Mouse (Mus musculus) liver, postnatal 0 days (tissue): Measurements from ENCODE around the gene Hist1h3g. TPM values are rescaled to one million over a fixed set of nuclear protein-coding genes. Genes with fewer than 3 reads are reported as not detected.

Experiments used
- ATAC-seq: fragments of 200-750 bp; cut with Nextera tagmentation; 2 replicates; pipeline ENCODE4 v1.8.0; 2017; ENCODE audit warnings: mild to moderate bottlenecking, moderate library complexity
- DNase-seq: peaks from one replicate; pipeline ENCODE4 v3.0.0-alpha.2; 2016
- H3K27ac ChIP-seq: fragments of 300-500 bp; sonication (generic); 2 replicates; pipeline ENCODE4 v1.5.1; 2014; ENCODE audit warnings: antibody characterized with exemption, moderate library complexity, mild to moderate bottlenecking, low read depth
- H3K27me3 ChIP-seq: fragments of 300-500 bp; sonication (generic); 2 replicates; pipeline ENCODE4 v1.6.1; 2014; ENCODE audit warnings: low read length, control low read depth, mixed read lengths; ENCODE audit not compliant: insufficient read depth
- H3K36me3 ChIP-seq: fragments of 300-500 bp; sonication (generic); replicated peaks from 2 replicates; pipeline ENCODE4 v1.6.1; 2014; ENCODE audit warnings: mild to moderate bottlenecking, control low read depth, low read length, moderate library complexity, mixed read lengths; ENCODE audit not compliant: insufficient read depth
- H3K4me1 ChIP-seq: fragments of 300-500 bp; sonication (generic); 2 replicates; pipeline ENCODE4 v1.6.1; 2014; ENCODE audit warnings: antibody characterized with exemption, mild to moderate bottlenecking, control low read depth; ENCODE audit not compliant: insufficient read depth
- H3K4me2 ChIP-seq: fragments of 300-500 bp; sonication (generic); 2 replicates; pipeline ENCODE4 v1.6.1; 2014; ENCODE audit warnings: low read depth, mild to moderate bottlenecking, low read length, moderate library complexity, mixed read lengths
- H3K4me3 ChIP-seq: fragments of 300-500 bp; sonication (generic); 2 replicates; pipeline ENCODE4 v1.5.1; 2014; ENCODE audit warnings: low read depth, low read length
- H3K9ac ChIP-seq: fragments of 300-500 bp; sonication (generic); replicated peaks from 2 replicates; pipeline ENCODE4 v1.6.1; 2014; ENCODE audit warnings: mild to moderate bottlenecking, moderate library complexity
- H3K9me3 ChIP-seq: fragments of 300-500 bp; sonication (generic); 2 replicates; pipeline ENCODE4 v1.6.1; 2016; ENCODE audit warnings: mild to moderate bottlenecking, control low read depth, low read length, mixed read lengths
- CTCF ChIP-seq: sonication (generic); IDR thresholded peaks from 2 replicates; pipeline ENCODE4 v1.5.1; 2016; ENCODE audit warnings: antibody characterized with exemption, low read depth
- EP300 ChIP-seq: IDR thresholded peaks from 2 replicates; pipeline ENCODE4 v1.6.1; 2016; ENCODE audit warnings: antibody characterized with exemption, low read depth, mild to moderate bottlenecking
- WGBS: fragments of 180-500 bp; shearing (Covaris S2); extraction: QIAGEN DNeasy Blood & Tissue Kit; methylation state at CpG from one replicate; pipeline ENCODE4 v1.1.7; 2014; ENCODE audit not compliant: insufficient replicate concordance; 5-methylcytosine and 5-hydroxymethylcytosine counted together
- polyA plus RNA-seq: library from polyadenylated mRNA; unstranded; fragments of >200 nt; fragmentation: Nextera tagmentation; extraction: Ambion mirVana; gene quantifications from 2 replicates; pipeline ENCODE4 v1.2.1, GENCODE M21; 2015

The Hist1h3g gene
- polyA plus RNA-seq, 1 experiment from 2014 or later = 6.3 TPM

DNA sequence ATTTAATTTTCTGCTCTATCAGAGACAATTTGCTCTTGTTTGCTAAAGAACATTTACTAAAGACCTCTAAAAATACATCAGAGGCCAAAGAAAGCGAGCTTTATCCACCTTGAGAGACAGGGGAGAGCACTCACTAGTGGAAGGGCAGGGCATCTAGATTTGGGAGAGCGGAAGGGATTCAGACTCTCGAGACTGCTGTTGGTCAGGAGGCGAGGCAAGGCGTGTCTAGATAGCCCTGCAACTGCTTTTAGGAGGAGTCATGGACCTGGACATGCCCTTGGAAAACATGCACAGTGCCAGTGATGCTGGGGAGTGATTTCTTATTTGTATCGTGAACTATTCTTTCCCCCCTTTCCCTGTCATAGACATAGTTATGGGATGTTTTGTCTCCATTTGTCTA lies 39.7 kb upstream of the Hist1h3g start:
- Histone ChIP-seq H3K4me3 (no peak overlapping the region), H3K4me2 (no peak overlapping the region), H3K36me3 (no peaks in the 10 kb centered on the region), H3K9ac (no peak overlapping the region), H3K27ac (no peak overlapping the region), H3K9me3 (no peaks in the 10 kb centered on the region), H3K27me3 (no peaks in the 10 kb centered on the region), H3K4me1 (peaks cover 14% of the 10 kb centered on the region)
- ATAC-seq = no peak
- 77% methylated on average over 6 of the region's 6 CpGs for WGBS
- DNase-seq = no peak
- no peak for TF ChIP-seq CTCF
- no peak for TF ChIP-seq EP300

GRCm38 (mm10) chr13:23497656-23498321 lies 37.4 kb upstream of the Hist1h3g start:
- 15% methylated on average over 19 of the region's 19 CpGs for WGBS
- Histone ChIP-seq H3K9ac (no peak overlapping the region), H3K27ac (no peak overlapping the region)

GRCm38 (mm10) chr13:23498653-23499052 lies 36.6 kb upstream of the Hist1h3g start:
- TF ChIP-seq CTCF = no peak
- TF ChIP-seq EP300 = no peak
- H3K27ac ChIP-seq = no peak overlapping the region
- peak overlapping the region; percentile 62 for H3K4me2 ChIP-seq
- DNase-seq (no peak), ATAC-seq (no peak)
- peaks cover 9% of the 10 kb centered on the region for H3K4me1 ChIP-seq
- peak overlapping the region; percentile 21; the same call in 1 of the 2 replicates for H3K4me3 ChIP-seq
- WGBS = 19% methylated on average over 10 of the region's 10 CpGs
- H3K9me3 ChIP-seq = no peaks in the 10 kb centered on the region
- H3K27me3 ChIP-seq = no peaks in the 10 kb centered on the region
- H3K36me3 ChIP-seq = no peaks in the 10 kb centered on the region
- no peak overlapping the region for H3K9ac ChIP-seq

More at GRCm38 (mm10) chr13:23497656-23498321, 37.4 kb upstream of the Hist1h3g start:
- peak; percentile 57 for DNase-seq
- Histone ChIP-seq H3K27me3 (no peaks in the 10 kb centered on the region), H3K4me2 (peak overlapping the region; percentile 62), H3K36me3 (no peaks in the 10 kb centered on the region), H3K9me3 (no peaks in the 10 kb centered on the region), H3K4me1 (peaks cover 9% of the 10 kb centered on the region), H3K4me3 (peak overlapping the region; percentile 21; the same call in 1 of the 2 replicates)
- peak; percentile 24; the same call in 1 of the 2 replicates for ATAC-seq
- TF ChIP-seq EP300 (no peak), CTCF (no peak)

GRCm38 (mm10) chr13:23499943-23500342 lies 35.3 kb upstream of the Hist1h3g start:
- no peaks in the 10 kb centered on the region for H3K27me3 ChIP-seq
- no peak for DNase-seq
- H3K27ac ChIP-seq = no peak overlapping the region
- H3K4me2 ChIP-seq = 0 out of 2 replicates have a peak overlapping the region, but pooled peaks have one; percentile 4
- TF ChIP-seq EP300 = no peak
- no peak for TF ChIP-seq CTCF
- no peak overlapping the region for H3K4me3 ChIP-seq
- H3K4me1 ChIP-seq = peaks cover 9% of the 10 kb centered on the region
- no peaks in the 10 kb centered on the region for H3K36me3 ChIP-seq
- WGBS = 14% methylated on average over 7 of the region's 7 CpGs
- no peaks in the 10 kb centered on the region for H3K9me3 ChIP-seq
- no peak for ATAC-seq
- no peak overlapping the region for H3K9ac ChIP-seq

GRCm38 (mm10) chr13:23500424-23501200 lies 34.6 kb upstream of the Hist1h3g start:
- H3K9me3 ChIP-seq = no peaks in the 10 kb centered on the region
- H3K4me3 ChIP-seq = no peak overlapping the region; the same call in 1 of the 2 replicates
- DNase-seq (peak; percentile 76), ATAC-seq (peak; percentile 86)
- H3K4me1 ChIP-seq = peaks cover 16% of the 10 kb centered on the region
- no peak overlapping the region for H3K9ac ChIP-seq
- no peak overlapping the region for H3K27ac ChIP-seq
- TF ChIP-seq EP300 (0 out of 2 replicates have a peak, but pooled peaks have one; percentile 3), CTCF (no peak)
- H3K4me2 ChIP-seq = peak overlapping the region; percentile 47; the same call in 1 of the 2 replicates
- no peaks in the 10 kb centered on the region for H3K27me3 ChIP-seq
- H3K36me3 ChIP-seq = no peaks in the 10 kb centered on the region
- WGBS = 2% methylated on average over 17 of the region's 17 CpGs

DNA sequence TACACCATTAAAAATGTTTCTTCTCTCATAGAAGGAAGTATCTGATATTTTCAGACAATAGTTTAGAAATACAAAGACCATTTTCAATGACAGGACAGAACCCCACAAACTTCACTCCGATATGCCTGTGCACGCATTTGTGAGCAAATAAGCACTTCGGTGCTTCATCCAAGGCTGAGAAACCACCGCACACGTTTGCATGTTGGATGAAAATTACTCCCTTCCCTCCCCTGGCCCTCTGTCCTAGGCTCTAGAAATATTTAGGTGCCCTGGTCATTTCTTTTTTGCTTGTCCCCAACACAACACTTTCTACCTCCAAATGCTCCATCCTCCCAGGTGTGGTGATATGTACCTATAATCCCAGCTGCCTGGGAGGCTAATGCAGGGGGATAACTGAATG lies 33.7 kb upstream of the Hist1h3g start:
- 31% methylated on average over 5 of the region's 5 CpGs for WGBS
- H3K9me3 ChIP-seq = no peaks in the 10 kb centered on the region
- H3K27me3 ChIP-seq = no peaks in the 10 kb centered on the region
- H3K4me3 ChIP-seq = no peak overlapping the region; the same call in 1 of the 2 replicates
- DNase-seq (no peak), ATAC-seq (no peak)
- peaks cover 21% of the 10 kb centered on the region for H3K4me1 ChIP-seq
- H3K27ac ChIP-seq = no peak overlapping the region
- TF ChIP-seq EP300 = no peak
- TF ChIP-seq CTCF = no peak
- H3K36me3 ChIP-seq = no peaks in the 10 kb centered on the region
- H3K4me2 ChIP-seq = peak overlapping the region; percentile 47
- H3K9ac ChIP-seq = no peak overlapping the region
